Mouse (Mus musculus) ovary, adult 18-20 months (tissue): ENCODE results near the gene Ccl9.

Experiments used
- DNase-seq: peaks from one replicate; pipeline ENCODE4 v3.0.0; 2022; ENCODE audit warnings: low spot score, mixed read lengths

Gene Ccl9

GRCm38 (mm10) chr11:83578186-83578760 is at the start of gene Ccl9:
Gene Ccl9, minus strand, starts transcription at chr11:83578636.
- no peak for DNase-seq

GRCm38 (mm10) chr11:83623586-83623985 is 45.1 kb upstream of the Ccl9 start:
- no peak for DNase-seq

GRCm38 (mm10) chr11:83619037-83619436 is 40.6 kb upstream of the Ccl9 start:
- no peak for DNase-seq

- DNase-seq: no peak
These were observed 39.8 kb upstream of the Ccl9 start for GRCm38 (mm10) chr11:83618238-83618637.

- DNase-seq: no peak
These were observed 38.1 kb upstream of the Ccl9 start for GRCm38 (mm10) chr11:83616586-83616985.

GRCm38 (mm10) chr11:83610900-83611299 is 32.5 kb upstream of the Ccl9 start:
- no peak for DNase-seq

- DNase-seq: no peak
These were observed 28.0 kb upstream of the Ccl9 start for GRCm38 (mm10) chr11:83606396-83606795.

GRCm38 (mm10) chr11:83605535-83605934 is 27.1 kb upstream of the Ccl9 start:
- no peak for DNase-seq

- no peak for DNase-seq
These were observed 26.3 kb upstream of the Ccl9 start for GRCm38 (mm10) chr11:83604698-83605097.

- no peak for DNase-seq
These were observed 25.0 kb upstream of the Ccl9 start for GRCm38 (mm10) chr11:83603399-83603798.

GRCm38 (mm10) chr11:83600576-83600975 is 22.1 kb upstream of the Ccl9 start:
- no peak for DNase-seq

GRCm38 (mm10) chr11:83598991-83599390 is 20.6 kb upstream of the Ccl9 start:
- DNase-seq: no peak

GRCm38 (mm10) chr11:83598207-83598837 is 19.9 kb upstream of the Ccl9 start:
- no peak for DNase-seq

- DNase-seq: no peak
These were observed 19.4 kb upstream of the Ccl9 start for GRCm38 (mm10) chr11:83597796-83598195.

- no peak for DNase-seq
These were observed 17.4 kb upstream of the Ccl9 start for GRCm38 (mm10) chr11:83595669-83596455.

- DNase-seq: no peak
These were observed 15.0 kb upstream of the Ccl9 start for GRCm38 (mm10) chr11:83593453-83593852.

- DNase-seq: no peak
These were observed 14.4 kb upstream of the Ccl9 start, which contains the start of gene Ccl6 for GRCm38 (mm10) chr11:83592853-83593252. Gene Ccl6, minus strand, starts transcription at chr11:83593087.

GRCm38 (mm10) chr11:83584232-83584631 is 5.8 kb upstream of the Ccl9 start:
- no peak for DNase-seq

GRCm38 (mm10) chr11:83583450-83583754 is 5.0 kb upstream of the Ccl9 start:
- no peak for DNase-seq

GRCm38 (mm10) chr11:83582626-83583449 is 4.4 kb upstream of the Ccl9 start:
- no peak for DNase-seq

GRCm38 (mm10) chr11:83581626-83582610 is 3.5 kb upstream of the Ccl9 start:
- no peak for DNase-seq
